Mouse (Mus musculus) splenic B cell, adult 2 months (primary cell): ENCODE data around the gene Sumf1.

Experiments
- DNase-seq: peaks from one replicate; pipeline ENCODE4 v3.0.0-alpha.2; 2011; ENCODE audit warnings: low read depth, low spot score
- H3K27me3 ChIP-seq: 2 replicates; pipeline ENCODE4 v1.6.1; 2012; ENCODE audit warnings: mild to moderate bottlenecking, low read length, moderate library complexity, mixed read lengths; ENCODE audit not compliant: control insufficient read depth, poor library complexity, insufficient read depth, severe bottlenecking
- H3K36me3 ChIP-seq: 2 replicates; pipeline ENCODE4 v1.6.1; 2012; ENCODE audit warnings: mild to moderate bottlenecking, low read length, moderate library complexity, mixed read lengths; ENCODE audit not compliant: control insufficient read depth, poor library complexity, insufficient read depth, severe bottlenecking

Sumf1 gene

DNA sequence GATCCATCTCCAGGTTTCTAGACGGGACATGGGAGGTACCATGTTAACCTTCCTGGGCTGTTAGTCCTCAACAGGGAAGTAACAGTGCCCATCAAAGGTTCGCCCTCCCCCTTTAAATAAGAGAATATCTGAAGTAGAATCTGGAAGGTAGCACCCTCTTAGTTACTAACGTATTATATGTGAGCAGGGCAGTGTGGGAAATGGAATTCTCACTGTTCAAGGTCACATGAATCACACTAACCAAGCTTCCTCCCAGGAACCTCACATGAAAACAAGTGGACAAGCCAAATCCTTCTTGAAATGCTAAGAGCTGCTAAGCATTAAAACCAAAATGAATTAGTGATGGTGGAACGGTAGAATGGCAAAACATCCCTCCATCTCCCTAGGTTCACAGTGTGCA, 38.7 kb downstream of the Sumf1 start:
- DNase-seq: no peak
- Histone ChIP-seq H3K36me3 (peaks cover 5% of the 10 kb centered on the region; the same call in 1 of the 2 replicates), H3K27me3 (no peaks in the 10 kb centered on the region)

DNA sequence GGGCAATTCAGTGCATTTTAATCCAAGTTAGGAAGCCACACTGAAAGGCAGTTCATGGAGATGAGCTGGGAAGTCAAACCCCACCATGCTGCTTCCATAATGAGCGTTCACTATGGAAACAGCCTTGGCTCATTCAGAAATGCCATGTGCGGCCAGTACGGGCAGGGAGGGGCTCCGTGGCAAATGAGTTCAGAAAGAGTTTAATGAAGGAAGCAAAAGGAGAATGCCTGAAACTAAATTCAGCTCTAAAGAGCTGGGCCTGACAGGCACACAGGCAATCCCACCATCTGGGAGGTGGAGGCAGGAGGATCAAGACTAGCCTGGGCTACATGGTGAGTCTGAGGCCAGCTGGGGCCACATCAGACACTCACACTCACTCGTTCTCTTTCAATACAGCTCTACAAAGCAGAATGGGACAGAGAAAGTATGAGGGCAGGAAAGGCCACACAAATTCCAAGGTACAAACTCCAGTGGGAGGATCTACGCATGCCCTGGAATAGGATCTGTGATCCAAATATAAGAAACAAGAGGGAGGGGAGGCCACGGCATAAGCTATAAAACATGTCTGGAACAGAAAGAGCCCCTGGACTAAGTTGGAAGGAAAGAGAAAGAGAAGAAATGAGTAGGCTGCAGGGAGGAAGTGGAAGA, 39.3 kb downstream of the Sumf1 start:
- peaks cover 5% of the 10 kb centered on the region; the same call in 1 of the 2 replicates for H3K36me3 ChIP-seq
- no peak for DNase-seq
- no peaks in the 10 kb centered on the region for H3K27me3 ChIP-seq

DNA sequence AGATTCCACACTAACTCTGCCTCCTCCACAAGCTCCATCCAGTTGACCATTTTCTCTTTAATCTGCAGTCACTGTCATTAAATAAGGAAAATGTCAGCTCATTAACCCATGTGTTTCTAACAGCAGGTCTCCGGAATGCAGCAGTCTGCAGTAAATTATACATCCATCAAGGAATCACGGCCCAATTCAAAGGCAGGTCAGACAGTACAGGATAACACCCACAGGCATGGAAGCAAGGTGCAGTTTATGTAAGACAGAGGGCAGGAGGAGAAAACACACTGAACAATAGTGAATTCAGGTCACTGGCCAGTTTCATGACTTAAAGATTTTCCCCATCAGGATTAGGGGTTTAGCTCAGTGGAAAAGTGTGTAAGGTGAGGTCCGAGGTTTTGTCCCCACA, 40.1 kb downstream of the Sumf1 start:
- no peak for DNase-seq
- H3K27me3 ChIP-seq: no peaks in the 10 kb centered on the region
- H3K36me3 ChIP-seq: peaks cover 5% of the 10 kb centered on the region; the same call in 1 of the 2 replicates

DNA sequence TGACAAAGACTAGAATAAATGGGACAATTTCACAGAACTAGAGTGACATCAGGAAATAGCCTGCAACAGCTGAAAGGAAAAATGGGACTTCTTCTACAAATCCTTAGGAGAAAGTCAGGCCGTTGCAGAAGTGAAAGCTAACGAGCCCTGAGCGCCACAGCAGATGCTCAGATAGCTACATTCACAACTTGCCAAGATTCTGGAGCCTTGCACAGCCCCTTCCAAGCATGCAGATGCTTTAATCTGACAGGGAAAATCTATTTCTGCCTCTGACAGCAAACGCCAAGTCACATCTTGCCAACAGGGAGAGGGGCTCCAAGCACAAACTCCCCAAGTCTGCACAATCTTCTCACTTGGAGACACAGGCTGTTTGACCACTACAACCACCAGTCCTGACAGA, 42.6 kb downstream of the Sumf1 start:
- no peak for DNase-seq
- no peaks in the 10 kb centered on the region for H3K27me3 ChIP-seq
- peaks cover 8% of the 10 kb centered on the region; the same call in 1 of the 2 replicates for H3K36me3 ChIP-seq

DNA sequence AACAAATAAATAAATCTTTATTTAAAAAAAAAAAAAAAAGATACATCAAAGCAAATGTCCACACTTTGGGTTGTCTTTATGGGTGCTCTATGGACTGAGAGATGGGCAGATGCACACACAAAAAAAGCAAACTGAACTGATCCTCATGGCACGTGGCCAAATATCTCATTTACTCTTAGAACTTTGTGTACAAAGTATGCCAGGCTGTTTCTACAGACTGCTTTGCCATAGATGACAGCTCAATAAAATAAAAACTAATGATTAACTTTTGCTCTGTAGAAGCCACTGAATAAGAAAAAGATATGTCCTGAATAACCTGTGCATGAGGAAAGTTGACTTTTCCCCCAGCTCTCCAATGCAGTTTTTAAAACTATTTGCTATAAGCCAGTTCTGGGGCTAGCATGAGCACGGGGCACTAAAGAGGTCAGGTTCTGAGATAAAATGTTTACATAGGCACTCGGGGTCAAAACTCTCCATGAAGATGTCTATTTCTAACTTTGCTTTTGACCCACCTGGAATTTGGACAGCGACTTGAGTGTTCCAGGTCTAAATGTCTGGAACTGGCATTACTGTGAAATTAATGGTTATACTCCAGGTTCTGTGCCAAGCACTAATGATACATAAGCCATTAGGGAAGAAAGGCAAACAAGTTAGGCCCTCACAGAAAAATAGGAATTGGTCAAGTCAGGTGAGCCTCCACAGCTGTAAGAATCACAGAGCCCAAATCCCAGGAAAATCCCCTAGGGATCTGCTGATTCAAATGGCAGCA, 44.5 kb downstream of the Sumf1 start:
- DNase-seq: no peak
- Histone ChIP-seq H3K36me3 (peaks cover 13% of the 10 kb centered on the region; the same call in 1 of the 2 replicates), H3K27me3 (no peaks in the 10 kb centered on the region)

DNA sequence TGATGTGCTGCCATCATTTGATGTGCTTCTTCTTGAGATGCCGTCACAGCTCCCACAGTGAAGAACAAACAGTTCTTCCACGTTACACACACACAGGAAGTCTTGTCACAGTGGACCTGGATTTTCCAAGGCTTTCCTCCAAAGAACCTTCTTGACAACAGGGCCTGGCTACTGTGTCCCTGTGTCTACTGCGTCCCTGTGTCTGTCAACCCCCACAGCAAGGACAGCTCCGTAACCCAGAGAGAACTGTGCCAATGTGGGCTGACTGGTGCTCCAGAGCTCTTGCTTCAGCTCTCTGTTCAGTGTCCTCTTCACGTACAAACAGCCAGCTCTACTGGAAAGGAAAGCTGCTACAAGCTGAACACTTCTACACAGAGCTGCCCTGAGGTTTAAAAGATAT, 48.4 kb downstream of the Sumf1 start:
- no peak for DNase-seq
- Histone ChIP-seq H3K36me3 (0 out of 2 replicates have a peak, but pooled peaks cover 7% of the 10 kb centered on the region), H3K27me3 (no peaks in the 10 kb centered on the region)

DNA sequence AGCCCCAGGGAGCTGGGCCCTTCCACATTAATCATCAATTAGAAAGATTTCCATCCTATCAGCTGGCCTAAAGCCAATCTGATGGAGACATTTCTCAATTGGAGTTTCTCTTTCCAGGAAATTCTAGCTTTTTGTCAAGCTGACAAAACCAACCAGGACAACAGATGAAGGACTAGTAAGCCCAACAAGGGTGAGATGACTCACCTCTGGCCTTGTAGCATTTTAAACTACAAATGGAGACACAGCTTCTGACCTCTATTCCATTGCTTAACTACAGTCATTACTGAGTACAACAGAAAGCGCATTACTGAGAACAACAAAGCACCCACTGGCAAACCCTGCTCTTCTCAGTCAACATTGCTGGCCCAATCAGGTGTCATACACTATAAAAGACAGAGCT, 49.1 kb downstream of the Sumf1 start:
- no peak for DNase-seq
- no peaks in the 10 kb centered on the region for H3K27me3 ChIP-seq
- H3K36me3 ChIP-seq: 0 out of 2 replicates have a peak, but pooled peaks cover 7% of the 10 kb centered on the region

DNA sequence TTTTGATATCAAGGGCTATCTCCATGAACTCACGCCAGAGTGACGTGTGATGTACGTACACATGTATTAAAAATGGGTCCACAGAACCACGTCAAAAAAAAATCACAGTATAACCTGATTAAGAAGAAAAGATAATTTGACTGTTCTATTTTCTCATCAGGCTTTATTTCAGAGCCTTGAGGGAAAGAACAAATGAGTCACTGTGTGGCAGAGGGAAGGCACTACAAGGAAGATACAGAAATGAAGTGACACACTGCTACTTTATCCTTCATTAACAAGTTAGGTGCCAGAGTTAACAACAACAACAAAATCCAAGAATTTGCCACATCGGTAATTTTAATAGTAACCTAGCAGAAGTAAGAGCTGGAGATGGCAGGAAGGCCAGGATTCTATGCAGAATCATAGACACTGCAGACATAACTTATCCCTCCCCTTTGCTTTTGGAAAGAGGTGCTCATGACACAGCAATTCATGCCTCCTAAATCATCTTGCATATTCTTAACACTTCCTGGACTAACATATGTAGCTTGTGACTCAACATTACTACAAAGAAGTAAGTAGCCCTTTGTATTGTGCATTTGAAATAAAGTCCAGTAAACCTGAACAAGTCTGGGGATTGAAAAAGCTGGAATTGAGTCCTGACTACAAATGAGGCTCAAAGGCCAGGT, 53.0 kb downstream of the Sumf1 start:
- Histone ChIP-seq H3K36me3 (0 out of 2 replicates have a peak, but pooled peaks cover 3% of the 10 kb centered on the region), H3K27me3 (no peaks in the 10 kb centered on the region)
- no peak for DNase-seq

DNA sequence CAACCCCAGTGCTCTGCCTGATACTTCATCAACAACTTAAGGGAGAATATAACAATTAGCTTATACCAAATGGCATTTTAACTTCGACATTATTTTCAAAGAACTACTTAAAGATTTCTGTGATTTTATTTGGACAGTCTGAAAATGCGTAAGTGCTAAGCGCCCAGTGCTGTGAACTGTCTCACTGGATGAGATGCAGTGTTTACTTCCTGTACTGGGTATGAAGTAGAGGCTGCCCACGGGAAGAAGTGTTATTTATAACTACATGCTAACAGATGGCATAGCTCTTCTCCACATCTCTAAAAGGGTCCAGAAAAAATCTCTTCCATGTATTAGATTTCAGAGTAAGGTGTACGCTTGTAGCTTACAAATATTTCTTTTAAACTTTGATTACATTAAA, 54.7 kb downstream of the Sumf1 start:
- Histone ChIP-seq H3K36me3 (no peaks in the 10 kb centered on the region), H3K27me3 (no peaks in the 10 kb centered on the region)
- no peak for DNase-seq

DNA sequence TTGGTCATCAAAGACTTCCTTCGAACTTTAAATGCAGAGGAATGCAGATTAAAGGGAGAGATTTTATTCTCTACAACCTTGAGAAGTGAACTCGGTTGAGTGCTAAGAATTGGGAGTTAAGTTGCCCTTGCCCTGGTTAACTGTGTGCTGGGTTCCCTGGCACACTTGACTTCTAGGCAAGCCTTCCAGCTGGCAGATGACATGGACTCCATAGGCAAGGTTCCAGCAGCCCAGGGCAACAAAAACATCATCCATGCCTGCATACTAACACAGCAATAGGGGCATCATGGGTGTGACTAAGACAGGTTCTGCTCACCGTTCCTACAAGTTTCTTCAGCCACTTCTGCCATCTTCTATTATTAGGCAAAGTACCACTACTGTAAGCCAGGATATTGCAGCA, 58.8 kb downstream of the Sumf1 start:
- H3K27me3 ChIP-seq: no peaks in the 10 kb centered on the region
- DNase-seq: no peak
- no peaks in the 10 kb centered on the region for H3K36me3 ChIP-seq

DNA sequence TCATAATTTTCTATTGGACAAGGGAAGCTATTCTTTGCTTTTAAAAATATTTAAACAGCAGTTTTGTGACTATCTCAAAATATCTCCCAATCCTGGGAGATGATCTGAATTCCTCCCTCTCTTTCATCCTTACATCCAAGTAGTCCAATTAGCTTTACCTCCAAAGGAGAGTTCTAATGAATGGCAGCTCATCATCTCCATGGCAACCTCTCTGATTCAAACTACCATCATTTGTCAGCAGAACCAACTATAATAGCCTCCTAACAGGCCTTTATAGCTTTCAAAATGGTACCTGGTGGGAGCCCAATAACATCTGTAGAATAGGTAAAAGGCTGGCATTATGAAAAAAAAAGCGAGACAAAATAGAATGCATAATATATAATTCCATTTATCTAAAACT, 59.9 kb downstream of the Sumf1 start:
- no peaks in the 10 kb centered on the region for H3K36me3 ChIP-seq
- no peaks in the 10 kb centered on the region for H3K27me3 ChIP-seq
- no peak for DNase-seq

DNA sequence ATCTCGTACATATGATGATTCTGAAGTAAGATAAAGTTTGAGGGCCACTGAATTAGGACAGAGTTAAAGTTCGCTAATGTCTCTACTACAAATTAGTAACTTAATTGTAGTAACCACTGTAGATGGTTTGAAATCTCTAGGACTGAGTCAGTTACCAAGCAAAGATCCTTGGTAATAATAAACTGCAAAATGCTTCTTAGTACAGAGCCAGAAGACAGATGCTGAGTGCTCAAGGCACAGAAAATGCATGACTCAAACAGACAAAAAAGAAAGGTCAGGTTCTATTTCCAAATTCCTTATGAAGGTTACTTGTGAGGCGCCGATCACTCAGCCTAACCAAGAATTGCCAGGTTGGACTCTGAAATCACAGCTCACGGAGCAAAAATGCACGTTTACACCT, 67.5 kb downstream of the Sumf1 start:
- DNase-seq: no peak
- no peaks in the 10 kb centered on the region for H3K27me3 ChIP-seq
- 0 out of 2 replicates have a peak, but pooled peaks cover 2% of the 10 kb centered on the region for H3K36me3 ChIP-seq

DNA sequence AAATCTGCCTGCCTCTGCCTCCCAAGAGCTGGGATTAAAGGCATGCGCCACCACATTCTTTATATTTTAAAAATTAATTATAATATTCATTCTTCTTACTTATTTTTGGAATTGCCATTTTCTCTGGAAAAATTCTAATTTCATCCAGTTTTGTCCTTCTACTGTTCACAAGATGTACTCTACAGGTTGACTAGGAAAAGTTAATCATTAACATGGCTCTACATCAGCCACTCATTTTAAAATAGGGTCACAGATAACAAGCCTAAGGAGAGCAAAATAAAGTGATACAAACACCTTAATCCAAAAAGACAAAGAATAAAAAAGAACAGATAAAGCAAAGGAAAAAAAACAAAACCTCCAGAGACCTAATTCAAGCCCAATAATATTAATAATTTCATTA, 70.4 kb downstream of the Sumf1 start:
- no peaks in the 10 kb centered on the region for H3K27me3 ChIP-seq
- no peak for DNase-seq

DNA sequence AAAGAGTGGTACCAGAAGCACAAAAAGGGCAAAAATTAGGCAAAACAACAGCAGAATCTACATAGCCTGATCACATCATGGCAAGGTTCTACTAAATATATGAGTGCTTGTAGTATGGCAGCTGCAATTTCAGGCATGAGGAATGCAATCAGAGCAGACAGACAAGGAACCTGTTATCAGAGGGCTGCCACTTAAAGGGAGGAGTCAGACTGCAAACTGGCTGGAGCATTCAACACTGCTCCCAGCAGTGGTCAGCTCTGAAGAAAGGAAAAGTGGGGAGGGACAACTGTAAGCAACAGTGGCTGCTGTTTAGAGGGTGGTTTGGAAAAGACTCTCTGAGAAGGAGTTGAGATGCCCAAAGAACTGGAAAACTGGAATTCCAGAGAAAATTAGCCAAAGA, 73.7 kb downstream of the Sumf1 start:
- peaks cover 3% of the 10 kb centered on the region; the same call in 1 of the 2 replicates for H3K36me3 ChIP-seq
- no peak for DNase-seq

More for the DNA sequence above, 70.4 kb downstream of the Sumf1 start:
- H3K36me3 ChIP-seq: 0 out of 2 replicates have a peak, but pooled peaks cover 2% of the 10 kb centered on the region

DNA sequence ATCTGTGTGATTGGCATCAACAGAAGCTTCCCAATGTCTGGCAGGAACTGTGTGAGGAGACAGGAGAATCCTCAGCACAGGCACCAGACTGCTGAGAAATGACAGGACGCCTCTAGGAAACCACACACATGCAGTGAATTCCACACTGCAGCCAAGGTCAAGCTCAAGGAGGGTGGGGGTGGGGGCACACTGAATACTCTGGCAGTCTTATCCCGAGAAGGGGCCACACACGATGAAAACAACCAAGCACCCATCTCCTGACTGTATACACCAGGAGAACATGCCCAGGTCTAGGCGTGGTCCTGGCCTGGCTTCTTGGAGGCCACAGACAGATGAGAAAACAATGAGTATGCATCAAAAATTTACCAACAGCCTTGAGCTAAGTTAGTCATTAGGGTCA, 75.0 kb downstream of the Sumf1 start:
- H3K36me3 ChIP-seq: peaks cover 3% of the 10 kb centered on the region; the same call in 1 of the 2 replicates
- no peak for DNase-seq
- no peaks in the 10 kb centered on the region for H3K27me3 ChIP-seq

More for the DNA sequence above, 73.7 kb downstream of the Sumf1 start:
- no peaks in the 10 kb centered on the region for H3K27me3 ChIP-seq
